Mouse (Mus musculus): Measurements from ENCODE around the gene Tlk1.
"Not testable (repeated sequence)": the region's sequence is repeated elsewhere in the genome, so short reads cannot be mapped to it uniquely, and the experiment has no call there.

Gene Tlk1

DNA sequence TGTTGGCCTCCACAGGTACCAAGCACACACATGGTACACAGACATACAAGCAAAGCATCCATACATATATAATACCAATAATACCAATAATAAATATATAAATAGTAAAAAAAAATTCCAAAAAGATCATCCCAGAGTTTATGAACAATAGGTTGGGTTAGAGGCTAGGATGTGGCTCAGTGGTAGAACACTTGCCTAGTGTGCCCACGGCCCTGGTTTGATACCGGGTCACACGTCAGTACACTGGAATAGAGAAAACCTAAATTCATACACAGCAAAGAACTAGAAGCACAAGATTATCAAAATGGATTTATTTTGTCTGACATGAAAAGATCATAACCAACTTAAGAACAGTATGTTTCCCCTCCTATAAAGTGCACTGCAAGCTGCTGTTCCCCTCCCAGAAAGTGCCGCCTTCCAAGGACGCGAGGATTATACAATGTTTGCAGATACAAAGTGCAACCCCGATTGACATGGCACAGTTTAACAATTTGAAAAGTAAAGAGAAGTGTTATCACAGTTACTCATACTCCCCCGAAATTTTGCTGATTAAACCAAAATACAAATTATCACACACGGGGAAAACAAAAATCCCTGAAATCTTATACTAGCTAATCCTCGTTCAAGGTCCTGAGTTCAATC, 6.3 kb upstream of the Tlk1 start:
- DNase-seq = no peak

DNA sequence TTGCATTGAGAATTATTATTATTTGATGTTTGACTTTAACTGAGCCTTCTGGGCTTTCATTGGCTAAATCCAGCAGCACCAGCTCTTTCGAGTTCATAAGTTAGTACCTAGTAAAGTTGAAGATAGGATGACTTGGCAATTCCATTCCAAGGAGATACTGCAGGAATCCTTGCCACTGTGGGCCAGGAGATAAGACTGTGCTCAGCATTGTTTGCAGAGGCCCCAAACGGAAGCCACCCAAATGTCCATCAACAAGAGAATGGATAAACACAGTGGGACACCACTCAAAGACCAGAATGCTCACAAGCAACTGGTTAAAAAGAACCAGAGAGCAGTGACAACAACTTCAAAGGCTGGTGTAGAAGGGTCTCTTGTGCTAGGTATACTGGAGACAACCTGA, 5.2 kb upstream of the Tlk1 start:
- no peak for DNase-seq

DNA sequence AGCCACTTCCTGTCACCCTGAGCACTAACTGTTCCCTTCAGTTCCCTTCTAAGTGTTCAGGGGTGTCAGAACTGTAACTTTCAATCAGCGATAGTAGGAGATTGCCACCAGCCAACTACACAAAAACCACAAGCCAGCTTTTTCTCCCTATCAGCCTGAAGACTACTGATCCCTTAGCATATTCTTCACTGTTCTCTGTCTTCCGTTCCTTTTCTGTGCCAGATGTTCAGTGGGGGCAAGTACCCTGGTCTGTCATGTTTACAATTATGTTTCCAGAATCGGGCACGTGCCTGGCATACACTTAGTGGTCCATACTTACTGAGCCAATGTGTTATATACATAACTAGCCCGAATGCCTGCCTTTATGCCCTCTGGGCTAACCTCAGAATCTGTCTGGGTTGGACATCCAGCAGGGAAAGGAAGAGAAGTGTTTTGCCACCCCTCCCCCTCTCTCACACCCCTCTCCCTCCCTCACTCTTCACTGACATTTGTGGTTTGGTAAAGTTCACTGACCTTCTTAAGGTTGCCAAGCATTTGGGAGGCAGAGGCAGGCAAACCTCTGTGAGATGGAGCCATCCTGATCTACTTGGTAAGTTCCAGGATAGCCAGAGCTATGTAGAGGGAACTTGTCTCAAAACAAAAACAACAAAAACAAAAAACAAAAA, 4.5 kb upstream of the Tlk1 start:
- no peak for DNase-seq

- no peak for DNase-seq
These were observed 2.3 kb upstream of the Tlk1 start for GRCm38 (mm10) chr2:70827780-70828179.

- DNase-seq = no peak
These were observed 1.1 kb upstream of the Tlk1 start for GRCm38 (mm10) chr2:70826436-70827230.

GRCm38 (mm10) chr2:70824838-70825370, 624 bp downstream of the Tlk1 start:
- peak; percentile 55 for DNase-seq

GRCm38 (mm10) chr2:70823926-70824800, 1.4 kb downstream of the Tlk1 start:
- DNase-seq = no peak

DNA sequence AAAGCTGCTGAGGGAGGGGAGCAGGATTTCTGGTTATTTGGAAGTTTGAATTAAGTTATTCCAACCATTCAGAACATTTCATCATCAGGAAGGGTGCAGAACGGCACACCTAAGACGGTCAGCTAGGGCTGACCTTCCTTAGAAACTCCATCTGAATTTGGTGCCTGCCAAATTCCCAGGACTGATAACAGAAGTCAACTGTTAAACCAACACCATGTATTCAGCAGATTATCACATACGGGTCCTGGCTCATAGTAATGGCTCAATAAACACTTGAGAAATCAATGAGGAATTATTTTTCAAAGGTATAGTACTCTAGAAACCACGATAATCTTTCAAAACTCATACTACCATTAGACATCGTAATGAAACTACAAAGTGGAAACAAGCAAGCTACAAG, 2.1 kb downstream of the Tlk1 start:
- no peak for DNase-seq

DNA sequence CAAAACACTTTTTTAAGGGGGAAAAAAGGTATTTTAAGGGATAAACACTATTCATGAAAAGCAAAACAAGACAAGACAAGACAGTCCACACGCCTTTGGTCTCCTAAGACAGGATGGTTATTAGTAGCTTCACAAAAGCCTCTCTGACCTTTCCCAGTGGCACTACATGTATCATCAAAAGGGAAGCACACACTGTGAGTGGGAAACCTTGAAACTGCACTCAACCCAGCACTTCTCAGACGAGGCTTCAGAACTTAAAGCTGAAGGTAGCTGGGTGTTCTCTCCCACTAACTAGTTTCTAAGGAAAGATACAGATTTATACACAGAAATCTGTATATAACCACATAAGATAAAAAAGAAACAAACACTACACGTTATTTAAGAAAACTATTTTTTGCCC, 8.6 kb downstream of the Tlk1 start:
- no peak for DNase-seq

- no peak for DNase-seq
These were observed 9.5 kb downstream of the Tlk1 start for GRCm38 (mm10) chr2:70816016-70816415.

DNA sequence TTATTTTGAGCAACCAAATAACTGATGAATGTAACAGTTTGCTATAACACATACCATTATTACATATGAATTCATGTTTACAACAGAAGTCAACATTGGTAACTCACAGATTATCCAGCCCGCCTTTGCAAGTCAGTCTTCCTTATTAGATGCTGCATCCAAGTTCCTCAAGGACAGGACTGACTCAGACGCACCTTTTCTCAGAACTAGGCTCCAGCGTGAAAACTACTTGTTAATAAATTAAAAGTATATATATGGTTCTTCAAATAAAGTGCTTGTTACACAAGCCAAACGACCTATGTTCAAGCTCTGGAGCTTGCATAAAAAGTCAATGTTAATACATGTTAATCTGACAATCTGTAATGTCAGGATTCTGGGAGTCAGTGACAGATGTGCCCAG, 11.9 kb downstream of the Tlk1 start:
- no peak for DNase-seq

DNA sequence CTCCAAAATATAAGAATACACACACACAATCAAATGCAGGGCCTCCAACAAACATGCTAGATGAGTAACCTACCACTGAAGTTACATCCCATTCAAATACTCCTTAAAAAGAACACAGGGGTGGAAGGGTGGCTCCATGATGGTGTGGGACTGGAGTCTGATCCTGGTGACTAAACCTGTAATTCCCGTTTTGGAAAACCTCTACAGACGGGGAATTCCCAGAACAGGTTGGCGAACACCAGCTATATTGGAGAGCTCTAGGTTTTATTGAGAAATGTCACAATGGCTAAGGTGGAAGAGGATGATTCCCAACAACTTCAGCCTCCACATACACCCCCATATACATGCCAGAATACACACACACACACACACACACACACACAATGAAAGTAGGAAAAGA, 14.1 kb downstream of the Tlk1 start:
- no peak for DNase-seq

DNA sequence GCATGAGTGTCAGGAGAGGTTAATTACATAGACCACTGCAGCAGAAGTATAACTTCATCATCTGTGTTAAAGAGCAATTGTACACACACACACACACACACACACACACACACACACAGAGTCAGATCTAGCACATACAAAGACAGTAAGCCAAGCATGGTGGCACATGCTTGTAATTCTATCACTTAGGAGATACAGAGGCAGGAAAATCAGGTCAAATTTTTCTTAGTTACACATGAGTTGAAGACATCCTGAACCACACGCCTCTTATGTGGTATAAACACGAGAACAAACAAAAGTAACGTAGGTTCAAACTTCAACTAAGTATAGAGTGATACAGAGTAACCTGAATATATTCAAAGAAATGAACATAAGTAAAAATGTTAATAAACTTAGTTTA, 15.6 kb downstream of the Tlk1 start:
- no peak for DNase-seq

DNA sequence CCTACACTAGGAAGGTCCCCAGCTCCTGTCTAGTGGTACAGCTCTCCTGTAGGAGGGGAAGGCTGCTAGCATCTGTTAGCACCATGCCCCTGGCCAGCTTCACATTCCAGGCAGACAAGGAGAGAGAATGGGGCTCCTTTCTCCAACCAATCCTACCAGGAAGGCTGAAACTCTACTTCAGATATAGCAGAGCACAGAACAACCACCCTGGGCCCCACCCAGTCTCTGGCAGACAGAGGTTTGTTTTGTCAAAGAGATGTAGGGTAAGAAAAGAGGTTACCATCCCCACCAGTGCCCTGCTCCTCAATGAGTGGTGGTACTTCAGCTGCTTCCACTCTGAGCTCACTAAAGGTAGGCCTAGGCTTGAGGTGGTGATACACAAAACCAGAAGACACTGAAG, 16.8 kb downstream of the Tlk1 start:
- no peak for DNase-seq

DNA sequence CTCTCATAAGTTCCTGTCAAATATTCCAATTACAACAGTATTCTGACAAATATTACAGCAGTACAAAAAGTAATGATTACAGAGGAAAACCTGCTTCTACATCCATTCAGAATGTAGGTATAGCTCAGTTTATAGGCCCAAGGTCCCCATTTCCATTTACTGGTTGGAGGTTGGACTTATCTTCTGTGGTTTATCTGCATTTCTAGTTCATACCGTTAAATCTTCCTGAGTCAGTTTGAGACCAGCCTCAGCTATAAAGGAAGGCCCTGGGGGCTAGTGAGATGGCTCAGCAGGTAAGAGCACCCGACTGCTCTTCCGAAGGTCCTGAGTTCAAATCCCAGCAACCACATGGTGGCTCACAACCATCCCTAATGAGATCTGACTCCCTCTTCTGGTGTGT, 17.9 kb downstream of the Tlk1 start:
- not testable (repeated sequence) for DNase-seq

DNA sequence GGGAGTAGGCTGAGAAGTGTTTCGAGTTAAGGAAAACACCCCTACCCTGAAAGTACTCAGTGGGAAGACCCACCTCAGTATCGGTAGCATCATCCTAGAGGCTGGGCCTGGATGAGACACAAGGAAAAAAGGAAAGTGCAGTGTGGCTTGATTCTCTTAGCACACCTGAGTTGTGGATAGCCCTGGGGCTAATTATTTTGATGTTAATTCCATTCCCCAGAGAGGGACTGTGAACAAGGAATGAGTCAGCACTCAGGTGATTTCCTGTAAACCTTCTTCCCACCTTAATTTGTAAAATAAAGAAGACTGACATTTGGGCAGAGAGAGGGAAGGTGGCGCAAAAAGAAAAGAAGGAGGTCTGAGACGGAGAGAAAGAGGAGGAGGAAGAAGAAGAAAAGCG, 19.5 kb downstream of the Tlk1 start:
- no peak for DNase-seq

- DNase-seq = not testable (repeated sequence)
These were observed 21.8 kb downstream of the Tlk1 start for GRCm38 (mm10) chr2:70803696-70804095.

DNA sequence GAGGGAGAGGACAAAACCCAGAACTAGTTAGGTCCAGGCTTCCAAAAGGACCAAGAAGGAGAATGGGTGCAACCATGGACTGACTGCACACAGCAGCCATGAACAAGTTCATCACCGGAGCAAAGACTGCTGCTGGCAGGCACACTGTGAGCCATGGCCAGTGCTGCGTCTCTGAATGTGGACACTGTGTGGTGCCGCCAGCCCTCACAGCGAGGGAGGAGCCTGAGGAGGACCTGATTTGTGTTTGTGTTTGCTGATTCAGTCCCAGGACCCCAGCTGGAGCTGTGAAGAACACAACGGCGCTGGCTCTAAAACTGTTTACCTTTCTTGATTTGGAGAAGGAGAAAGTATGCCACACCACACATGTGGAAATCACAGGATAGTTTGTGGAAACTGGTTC, 22.9 kb downstream of the Tlk1 start:
- peak; percentile 5 for DNase-seq

- DNase-seq = no peak
These were observed 24.0 kb downstream of the Tlk1 start for GRCm38 (mm10) chr2:70801543-70801942.

DNA sequence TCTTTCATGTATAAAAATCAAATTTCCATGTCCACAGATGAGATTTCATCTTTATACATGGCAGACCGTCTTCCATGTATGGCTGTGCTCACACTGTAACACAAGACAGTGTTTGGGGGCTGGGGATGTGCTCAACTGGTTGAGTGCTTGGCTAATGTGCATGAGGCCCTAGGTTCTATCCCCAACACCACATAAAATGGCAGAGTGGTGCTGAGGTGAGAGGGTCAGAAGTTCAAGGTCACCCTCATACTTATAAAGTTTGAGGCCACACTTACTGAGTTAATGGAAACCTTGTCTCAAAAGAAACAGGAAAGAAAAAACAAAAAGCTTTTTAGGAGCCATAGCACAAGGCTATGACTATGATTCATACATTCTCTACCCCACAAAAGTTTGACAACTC, 25.1 kb downstream of the Tlk1 start:
- no peak for DNase-seq

DNA sequence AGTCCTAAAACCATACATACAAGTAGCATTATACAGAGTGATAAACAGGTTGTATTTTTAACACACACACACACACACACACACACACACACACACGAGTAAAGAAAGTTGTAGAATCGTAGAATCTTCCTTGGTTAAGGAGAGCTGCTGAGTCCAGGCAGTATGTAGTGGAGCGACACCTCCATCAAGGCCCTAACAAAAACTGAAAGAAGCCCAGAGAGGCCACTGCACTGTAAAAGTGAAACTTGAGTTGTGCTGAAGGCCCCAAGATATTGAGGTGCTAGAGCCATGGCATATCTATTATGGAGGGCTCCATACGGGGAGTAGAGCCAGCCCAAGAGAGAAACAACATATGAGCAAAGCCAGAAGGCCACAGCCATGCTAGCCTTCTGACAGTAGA, 32.3 kb downstream of the Tlk1 start:
- DNase-seq = no peak

DNA sequence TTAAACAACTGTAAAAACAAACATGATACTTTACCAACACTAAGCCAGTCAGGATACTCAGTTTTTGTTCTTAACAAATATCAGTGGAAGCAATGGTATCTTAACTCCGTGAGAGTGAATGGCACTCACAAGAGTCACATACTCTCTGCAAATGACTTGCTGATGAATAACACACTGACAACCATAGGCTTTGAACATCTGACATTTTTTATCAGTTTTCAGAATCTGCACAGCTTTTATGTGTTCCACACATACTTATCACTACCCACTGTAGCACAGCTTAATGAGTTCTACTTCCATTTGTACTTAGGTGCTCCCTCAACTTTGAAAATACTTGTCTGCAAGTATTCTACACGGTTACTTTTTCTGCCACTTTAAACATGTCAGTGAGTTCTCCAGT, 35.3 kb downstream of the Tlk1 start:
- no peak for DNase-seq

GRCm38 (mm10) chr2:70789331-70789730, 36.2 kb downstream of the Tlk1 start:
- DNase-seq = no peak
